Mouse (Mus musculus) WW6 (cell line): Measurements from ENCODE around the gene Mroh8.

Source experiments
- DNase-seq: peaks from one replicate; pipeline ENCODE4 v3.0.0-alpha.2; 2013; ENCODE audit warnings: low read depth, low spot score

The Mroh8 gene

GRCm38 (mm10) chr2:157279416-157279800, at the start of gene Mroh8:
Gene Mroh8, minus strand, starts transcription at chr2:157279549.
- DNase-seq, result no peak

- DNase-seq, result peak; percentile 49
Observed at GRCm38 (mm10) chr2:157328570-157328969, 49.2 kb upstream of the Mroh8 start.

GRCm38 (mm10) chr2:157328106-157328505, 48.8 kb upstream of the Mroh8 start:
- DNase-seq, result no peak

- DNase-seq, result no peak
Observed at GRCm38 (mm10) chr2:157325238-157325637, 45.9 kb upstream of the Mroh8 start.

- DNase-seq, result no peak
Observed at GRCm38 (mm10) chr2:157322029-157322766, 42.8 kb upstream of the Mroh8 start.

- DNase-seq, result no peak
Observed at GRCm38 (mm10) chr2:157320886-157321285, 41.5 kb upstream of the Mroh8 start.

GRCm38 (mm10) chr2:157320135-157320534, 40.8 kb upstream of the Mroh8 start:
- no peak for DNase-seq

GRCm38 (mm10) chr2:157317220-157317619, 37.9 kb upstream of the Mroh8 start:
- no peak for DNase-seq

- DNase-seq, result no peak
Observed at GRCm38 (mm10) chr2:157316358-157316933, 37.1 kb upstream of the Mroh8 start.

- DNase-seq, result no peak
Observed at GRCm38 (mm10) chr2:157315486-157315885, 36.1 kb upstream of the Mroh8 start.

- no peak for DNase-seq
Observed at GRCm38 (mm10) chr2:157314310-157314709, 35.0 kb upstream of the Mroh8 start.

- DNase-seq, result no peak
Observed at GRCm38 (mm10) chr2:157313718-157314117, 34.4 kb upstream of the Mroh8 start.

GRCm38 (mm10) chr2:157310963-157311637, 31.8 kb upstream of the Mroh8 start:
- DNase-seq, result no peak

GRCm38 (mm10) chr2:157309611-157310010, 30.3 kb upstream of the Mroh8 start:
- DNase-seq, result no peak

- no peak for DNase-seq
Observed at GRCm38 (mm10) chr2:157308273-157308917, 29.0 kb upstream of the Mroh8 start.

GRCm38 (mm10) chr2:157307715-157308265, 28.4 kb upstream of the Mroh8 start:
- no peak for DNase-seq

- no peak for DNase-seq
Observed at GRCm38 (mm10) chr2:157306091-157307032, 27.0 kb upstream of the Mroh8 start.

- DNase-seq, result no peak
Observed at GRCm38 (mm10) chr2:157303096-157303495, 23.7 kb upstream of the Mroh8 start.

- no peak for DNase-seq
Observed at GRCm38 (mm10) chr2:157300051-157300450, 20.7 kb upstream of the Mroh8 start.

- DNase-seq, result no peak
Observed at GRCm38 (mm10) chr2:157296105-157296689, 16.8 kb upstream of the Mroh8 start.
